Mouse (Mus musculus) heart, postnatal 10 days (tissue): ENCODE results near the gene Myt1. TPM values are rescaled to one million over a fixed set of nuclear protein-coding genes. Genes with fewer than 3 reads are reported as not detected.

Experiments
- total RNA-seq, 2 experiments: library from RNA; stranded (reverse); gene quantifications; 2 replicates each; pipeline ENCODE4 v1.2.3; 2021

The Myt1 gene
- total RNA-seq, 2 experiments from 2014 or later: not detected

Other genes with a start within 250 kb of the Myt1 start
- gene Dnajc5, start 242.8 kb upstream of the Myt1 start, total RNA-seq: 100 to 1,000 TPM in 1 of 2 experiments, 10 to 100 TPM in 1; 96.7 to 104 TPM
- 10 to 100 TPM; 43.3 to 47.1 TPM for gene Uckl1, start 178.4 kb upstream of the Myt1 start, total RNA-seq
- 10 to 100 TPM; 37.0 to 41.1 TPM for gene Prpf6, start 171.5 kb upstream of the Myt1 start, total RNA-seq
- 10 to 100 TPM; 31.2 to 39.5 TPM for gene Zfp512b, start 170.5 kb upstream of the Myt1 start, total RNA-seq
- gene Samd10, start 164.1 kb upstream of the Myt1 start, total RNA-seq: 1 to 10 TPM; 2.7 to 3.2 TPM
- gene Gm29797, start 106.3 kb upstream of the Myt1 start, total RNA-seq: not detected
- gene Sox18, start 91.7 kb upstream of the Myt1 start, total RNA-seq: 100 to 1,000 TPM in 1 of 2 experiments, 10 to 100 TPM in 1; 91.5 to 103 TPM
- gene Tcea2, start 83.0 kb upstream of the Myt1 start, total RNA-seq: 10 to 100 TPM in 1 of 2 experiments, 1 to 10 TPM in 1; 8.6 to 10.7 TPM
- gene Rgs19, start 69.4 kb upstream of the Myt1 start, total RNA-seq: 10 to 100 TPM; 12.2 to 12.7 TPM
- not detected for gene Lkaaear1, start 64.9 kb upstream of the Myt1 start, total RNA-seq
- gene Oprl1, start 48.3 kb upstream of the Myt1 start, total RNA-seq: not detected
- 10 to 100 TPM; 40.8 to 48.7 TPM for gene Pcmtd2, start 74.5 kb downstream of the Myt1 start, total RNA-seq
- 10 to 100 TPM; 11.4 to 12.8 TPM for gene Polr3k, start 101.0 kb downstream of the Myt1 start, total RNA-seq
- not detected for gene Gm14496, start 227.8 kb downstream of the Myt1 start, total RNA-seq